Mouse (Mus musculus): ENCODE results near the gene Plch2. TPM values are rescaled to one million over a fixed set of nuclear protein-coding genes. Genes with fewer than 3 reads are reported as not detected.
"Not testable (repeated sequence)": the region's sequence is repeated elsewhere in the genome, so short reads cannot be mapped to it uniquely, and the experiment has no call there.

The Plch2 gene
- polyA plus RNA-seq, 1 experiment: 0.06 TPM

GRCm38 (mm10) chr4:155083553-155083952 lies 27.0 kb upstream of the Plch2 start:
- Histone ChIP-seq H3ac (ENCODE audit: control insufficient read depth, insufficient read length) (no peak overlapping the region), H3K4me3 (no peak overlapping the region), H3K4me2 (ENCODE audit: low read depth) (no peak overlapping the region), H3K27me3 (ENCODE audit: control insufficient read depth, insufficient read depth, insufficient read length) (no peaks in the 10 kb centered on the region), H3K36me3 (ENCODE audit: control insufficient read depth, insufficient read depth) (peaks cover 38% of the 10 kb centered on the region), H3K79me2 (ENCODE audit: control insufficient read depth, insufficient read depth) (peaks cover 50% of the 10 kb centered on the region)
- TF ChIP-seq MYOG (IDR thresholded peaks at IDR 0.05; ENCODE audit: control insufficient read depth in 1 of 3, insufficient read depth in 1 of 3, insufficient read length in 2 of 3, low read depth in 2 of 3): no peak
- no peak for TF ChIP-seq TCF3 (IDR thresholded peaks at IDR 0.05; ENCODE audit: insufficient read length, low read depth)
- TF ChIP-seq TCF12 (IDR thresholded peaks at IDR 0.05; ENCODE audit: insufficient read depth, poor library complexity, severe bottlenecking): no peak
- TF ChIP-seq E2F4 (IDR thresholded peaks at IDR 0.05; ENCODE audit: insufficient read depth): no peak
- no peak for TF ChIP-seq POLR2AphosphoS2 (IDR thresholded peaks at IDR 0.05; ENCODE audit: insufficient read length, low read depth)
- no peak for TF ChIP-seq CEBPB (IDR thresholded peaks at IDR 0.05; ENCODE audit: insufficient read depth, poor library complexity, severe bottlenecking)
- TF ChIP-seq POLR2A (IDR thresholded peaks at IDR 0.05; ENCODE audit: insufficient read length, low read depth): no peak
- TF ChIP-seq MYOD1 (IDR thresholded peaks at IDR 0.05; ENCODE audit: control insufficient read depth in 1 of 3, insufficient read length in 2 of 3, low read depth in 2 of 3): no peak
- TF ChIP-seq USF1 (IDR thresholded peaks at IDR 0.05; ENCODE audit: low read depth): no peak
- TF ChIP-seq MAX (IDR thresholded peaks at IDR 0.05; ENCODE audit: low read depth): no peak
- TF ChIP-seq REST (IDR thresholded peaks at IDR 0.05; ENCODE audit: insufficient read depth, insufficient read length): no peak
- no peak for TF ChIP-seq SRF (IDR thresholded peaks at IDR 0.05; ENCODE audit: control insufficient read depth, insufficient read length, low read depth)

GRCm38 (mm10) chr4:155079666-155080065 lies 23.1 kb upstream of the Plch2 start:
- no peaks in the 10 kb centered on the region for H3K27me3 ChIP-seq (ENCODE audit: control insufficient read depth, insufficient read depth, insufficient read length)
- TF ChIP-seq MYOG (IDR thresholded peaks at IDR 0.05; ENCODE audit: control insufficient read depth in 1 of 3, insufficient read depth in 1 of 3, insufficient read length in 2 of 3, low read depth in 2 of 3) (no peak), POLR2AphosphoS2 (IDR thresholded peaks at IDR 0.05; ENCODE audit: insufficient read length, low read depth) (no peak), POLR2A (IDR thresholded peaks at IDR 0.05; ENCODE audit: insufficient read length, low read depth) (no peak), E2F4 (IDR thresholded peaks at IDR 0.05; ENCODE audit: insufficient read depth) (no peak), TCF12 (IDR thresholded peaks at IDR 0.05; ENCODE audit: insufficient read depth, poor library complexity, severe bottlenecking) (no peak), MAX (IDR thresholded peaks at IDR 0.05; ENCODE audit: low read depth) (no peak), MYOD1 (IDR thresholded peaks at IDR 0.05; ENCODE audit: control insufficient read depth in 1 of 3, insufficient read length in 2 of 3, low read depth in 2 of 3) (no peak), USF1 (IDR thresholded peaks at IDR 0.05; ENCODE audit: low read depth) (no peak), TCF3 (IDR thresholded peaks at IDR 0.05; ENCODE audit: insufficient read length, low read depth) (no peak), REST (IDR thresholded peaks at IDR 0.05; ENCODE audit: insufficient read depth, insufficient read length) (no peak), CEBPB (IDR thresholded peaks at IDR 0.05; ENCODE audit: insufficient read depth, poor library complexity, severe bottlenecking) (no peak), SRF (IDR thresholded peaks at IDR 0.05; ENCODE audit: control insufficient read depth, insufficient read length, low read depth) (no peak)
- peaks cover 61% of the 10 kb centered on the region for H3K36me3 ChIP-seq (ENCODE audit: control insufficient read depth, insufficient read depth)
- no peak overlapping the region for H3K4me2 ChIP-seq (ENCODE audit: low read depth)
- H3ac ChIP-seq (ENCODE audit: control insufficient read depth, insufficient read length): no peak overlapping the region
- no peak overlapping the region for H3K4me3 ChIP-seq
- H3K79me2 ChIP-seq (ENCODE audit: control insufficient read depth, insufficient read depth): peaks cover 41% of the 10 kb centered on the region

GRCm38 (mm10) chr4:155078808-155079207 lies 22.2 kb upstream of the Plch2 start:
- not testable (repeated sequence) for H3K4me2 ChIP-seq (ENCODE audit: low read depth); H3ac ChIP-seq (ENCODE audit: control insufficient read depth, insufficient read length); H3K27me3 ChIP-seq (ENCODE audit: control insufficient read depth, insufficient read depth, insufficient read length); H3K4me3 ChIP-seq
- H3K36me3 ChIP-seq (ENCODE audit: control insufficient read depth, insufficient read depth): peaks cover 64% of the 10 kb centered on the region
- peaks cover 33% of the 10 kb centered on the region for H3K79me2 ChIP-seq (ENCODE audit: control insufficient read depth, insufficient read depth)

- Histone ChIP-seq H3K27me3 (ENCODE audit: control insufficient read depth, insufficient read depth, insufficient read length) (no peaks in the 10 kb centered on the region), H3K36me3 (ENCODE audit: control insufficient read depth, insufficient read depth) (peaks cover 64% of the 10 kb centered on the region), H3K4me3 (no peak overlapping the region), H3K79me2 (ENCODE audit: control insufficient read depth, insufficient read depth) (peaks cover 13% of the 10 kb centered on the region), H3K4me2 (ENCODE audit: low read depth) (no peak overlapping the region), H3ac (ENCODE audit: control insufficient read depth, insufficient read length) (no peak overlapping the region)
- TF ChIP-seq MYOD1 (IDR thresholded peaks at IDR 0.05; ENCODE audit: control insufficient read depth in 1 of 3, insufficient read length in 2 of 3, low read depth in 2 of 3): no peak
- no peak for TF ChIP-seq USF1 (IDR thresholded peaks at IDR 0.05; ENCODE audit: low read depth)
- no peak for TF ChIP-seq TCF12 (IDR thresholded peaks at IDR 0.05; ENCODE audit: insufficient read depth, poor library complexity, severe bottlenecking)
- TF ChIP-seq SRF (IDR thresholded peaks at IDR 0.05; ENCODE audit: control insufficient read depth, insufficient read length, low read depth): no peak
- no peak for TF ChIP-seq CEBPB (IDR thresholded peaks at IDR 0.05; ENCODE audit: insufficient read depth, poor library complexity, severe bottlenecking)
- TF ChIP-seq POLR2AphosphoS2 (IDR thresholded peaks at IDR 0.05; ENCODE audit: insufficient read length, low read depth): no peak
- TF ChIP-seq E2F4 (IDR thresholded peaks at IDR 0.05; ENCODE audit: insufficient read depth): no peak
- TF ChIP-seq MYOG (IDR thresholded peaks at IDR 0.05; ENCODE audit: control insufficient read depth in 1 of 3, insufficient read depth in 1 of 3, insufficient read length in 2 of 3, low read depth in 2 of 3): no peak
- TF ChIP-seq MAX (IDR thresholded peaks at IDR 0.05; ENCODE audit: low read depth): no peak
- no peak for TF ChIP-seq TCF3 (IDR thresholded peaks at IDR 0.05; ENCODE audit: insufficient read length, low read depth)
- TF ChIP-seq POLR2A (IDR thresholded peaks at IDR 0.05; ENCODE audit: insufficient read length, low read depth): no peak
- no peak for TF ChIP-seq REST (IDR thresholded peaks at IDR 0.05; ENCODE audit: insufficient read depth, insufficient read length)
Measured at GRCm38 (mm10) chr4:155076677-155077076, 20.1 kb upstream of the Plch2 start.

- Histone ChIP-seq H3K4me3 (no peak overlapping the region), H3K79me2 (ENCODE audit: control insufficient read depth, insufficient read depth) (peaks cover 6% of the 10 kb centered on the region), H3ac (ENCODE audit: control insufficient read depth, insufficient read length) (no peak overlapping the region), H3K27me3 (ENCODE audit: control insufficient read depth, insufficient read depth, insufficient read length) (no peaks in the 10 kb centered on the region), H3K36me3 (ENCODE audit: control insufficient read depth, insufficient read depth) (peaks cover 60% of the 10 kb centered on the region), H3K4me2 (ENCODE audit: low read depth) (no peak overlapping the region)
- TF ChIP-seq MYOD1 (IDR thresholded peaks at IDR 0.05; ENCODE audit: control insufficient read depth in 1 of 3, insufficient read length in 2 of 3, low read depth in 2 of 3): no peak
- no peak for TF ChIP-seq POLR2AphosphoS2 (IDR thresholded peaks at IDR 0.05; ENCODE audit: insufficient read length, low read depth)
- no peak for TF ChIP-seq TCF12 (IDR thresholded peaks at IDR 0.05; ENCODE audit: insufficient read depth, poor library complexity, severe bottlenecking)
- TF ChIP-seq POLR2A (IDR thresholded peaks at IDR 0.05; ENCODE audit: insufficient read length, low read depth): no peak
- TF ChIP-seq MYOG (IDR thresholded peaks at IDR 0.05; ENCODE audit: control insufficient read depth in 1 of 3, insufficient read depth in 1 of 3, insufficient read length in 2 of 3, low read depth in 2 of 3): no peak
- no peak for TF ChIP-seq SRF (IDR thresholded peaks at IDR 0.05; ENCODE audit: control insufficient read depth, insufficient read length, low read depth)
- no peak for TF ChIP-seq CEBPB (IDR thresholded peaks at IDR 0.05; ENCODE audit: insufficient read depth, poor library complexity, severe bottlenecking)
- TF ChIP-seq MAX (IDR thresholded peaks at IDR 0.05; ENCODE audit: low read depth): no peak
Measured at GRCm38 (mm10) chr4:155075813-155076212, 19.2 kb upstream of the Plch2 start.
